Mouse (Mus musculus) brown adipose tissue, adult 24 weeks (tissue): ENCODE data around the gene Drosha. TPM values are rescaled to one million over a fixed set of nuclear protein-coding genes. Genes with fewer than 3 reads are reported as not detected.
"Not testable (repeated sequence)": the region's sequence is repeated elsewhere in the genome, so short reads cannot be mapped to it uniquely, and the experiment has no call there.

Source experiments
- H3K27ac ChIP-seq: fragments of 200-500 bp; replicated peaks from 2 replicates; pipeline ENCODE4 v1.5.1; 2012; ENCODE audit warnings: low read depth, mild to moderate bottlenecking, low read length
- H3K4me1 ChIP-seq: fragments of 200-500 bp; 2 replicates; pipeline ENCODE4 v1.6.1; 2012; ENCODE audit warnings: low read length, mixed read lengths; ENCODE audit not compliant: control insufficient read depth, insufficient read depth, insufficient read length
- H3K4me3 ChIP-seq: fragments of 200-500 bp; 2 replicates; pipeline ENCODE4 v1.5.1; 2012; ENCODE audit warnings: low read depth, mild to moderate bottlenecking, low read length, moderate library complexity; ENCODE audit not compliant: insufficient read depth
- polyA plus RNA-seq: library from polyadenylated mRNA; stranded (reverse); fragments of >200 nt; gene quantifications from 2 replicates; pipeline ENCODE4 v1.2.4, GENCODE M21; 2012; ENCODE audit not compliant: missing spikeins, insufficient read depth, insufficient read length

The Drosha gene
- polyA plus RNA-seq, 1 experiment: 15.7 TPM

- Histone ChIP-seq H3K4me3 (no peak overlapping the region), H3K27ac (no peak overlapping the region), H3K4me1 (no peaks in the 10 kb centered on the region)
These were observed 63.7 kb downstream of the Drosha start for GRCm38 (mm10) chr15:12888312-12888711.

- H3K4me3 ChIP-seq: no peak overlapping the region
- H3K27ac ChIP-seq: no peak overlapping the region
- H3K4me1 ChIP-seq: no peaks in the 10 kb centered on the region
These were observed 65.3 kb downstream of the Drosha start for GRCm38 (mm10) chr15:12889909-12890308.

- Histone ChIP-seq H3K4me3 (no peak overlapping the region), H3K27ac (no peak overlapping the region), H3K4me1 (no peaks in the 10 kb centered on the region)
These were observed 70.8 kb downstream of the Drosha start for GRCm38 (mm10) chr15:12895426-12895825.

- Histone ChIP-seq H3K4me1 (no peaks in the 10 kb centered on the region), H3K27ac (no peak overlapping the region), H3K4me3 (no peak overlapping the region)
These were observed 71.7 kb downstream of the Drosha start for GRCm38 (mm10) chr15:12896022-12897009.

- Histone ChIP-seq H3K4me1 (no peaks in the 10 kb centered on the region), H3K27ac (no peak overlapping the region), H3K4me3 (no peak overlapping the region)
These were observed 73.2 kb downstream of the Drosha start for GRCm38 (mm10) chr15:12897831-12898230.

GRCm38 (mm10) chr15:12900428-12901196, 76.0 kb downstream of the Drosha start:
- Histone ChIP-seq H3K4me3 (no peak overlapping the region), H3K27ac (no peak overlapping the region), H3K4me1 (no peaks in the 10 kb centered on the region)

- no peak overlapping the region for H3K27ac ChIP-seq
- H3K4me1 ChIP-seq: no peaks in the 10 kb centered on the region
- no peak overlapping the region for H3K4me3 ChIP-seq
These were observed 76.6 kb downstream of the Drosha start for GRCm38 (mm10) chr15:12901197-12901570.

- Histone ChIP-seq H3K4me3 (no peak overlapping the region), H3K4me1 (no peaks in the 10 kb centered on the region), H3K27ac (no peak overlapping the region)
These were observed 79.8 kb downstream of the Drosha start for GRCm38 (mm10) chr15:12904442-12904841.

- Histone ChIP-seq H3K4me3 (no peak overlapping the region), H3K27ac (no peak overlapping the region), H3K4me1 (no peaks in the 10 kb centered on the region)
These were observed 83.5 kb downstream of the Drosha start for GRCm38 (mm10) chr15:12907962-12908719.

GRCm38 (mm10) chr15:12908720-12909028, 84.1 kb downstream of the Drosha start:
- H3K27ac ChIP-seq: no peak overlapping the region
- H3K4me1 ChIP-seq: no peaks in the 10 kb centered on the region

GRCm38 (mm10) chr15:12909171-12909570, 84.6 kb downstream of the Drosha start:
- Histone ChIP-seq H3K4me1 (no peaks in the 10 kb centered on the region), H3K27ac (no peak overlapping the region)

More at GRCm38 (mm10) chr15:12908720-12909028, 84.1 kb downstream of the Drosha start:
- H3K4me3 ChIP-seq: no peak overlapping the region

GRCm38 (mm10) chr15:12911082-12911481, 86.5 kb downstream of the Drosha start:
- Histone ChIP-seq H3K27ac (no peak overlapping the region), H3K4me3 (no peak overlapping the region)

More at GRCm38 (mm10) chr15:12909171-12909570, 84.6 kb downstream of the Drosha start:
- no peak overlapping the region for H3K4me3 ChIP-seq

GRCm38 (mm10) chr15:12916314-12916815, 91.8 kb downstream of the Drosha start:
- H3K4me3 ChIP-seq: no peak overlapping the region
- H3K4me1 ChIP-seq: no peaks in the 10 kb centered on the region
- H3K27ac ChIP-seq: no peak overlapping the region

More at GRCm38 (mm10) chr15:12911082-12911481, 86.5 kb downstream of the Drosha start:
- H3K4me1 ChIP-seq: no peaks in the 10 kb centered on the region

- H3K4me3 ChIP-seq, H3K27ac ChIP-seq, H3K4me1 ChIP-seq: not testable (repeated sequence)
These were observed 94.8 kb downstream of the Drosha start for GRCm38 (mm10) chr15:12919326-12919966.
